Mouse (Mus musculus) right cerebral cortex, postnatal 4 days (tissue): ENCODE measurements around the gene Hspa4l.
"Not testable (repeated sequence)": the region's sequence is repeated elsewhere in the genome, so short reads cannot be mapped to it uniquely, and the experiment has no call there.

Experiments used
- DNase-seq: peaks from one replicate; pipeline ENCODE4 v3.0.0-alpha.2; 2022

Gene Hspa4l

DNA sequence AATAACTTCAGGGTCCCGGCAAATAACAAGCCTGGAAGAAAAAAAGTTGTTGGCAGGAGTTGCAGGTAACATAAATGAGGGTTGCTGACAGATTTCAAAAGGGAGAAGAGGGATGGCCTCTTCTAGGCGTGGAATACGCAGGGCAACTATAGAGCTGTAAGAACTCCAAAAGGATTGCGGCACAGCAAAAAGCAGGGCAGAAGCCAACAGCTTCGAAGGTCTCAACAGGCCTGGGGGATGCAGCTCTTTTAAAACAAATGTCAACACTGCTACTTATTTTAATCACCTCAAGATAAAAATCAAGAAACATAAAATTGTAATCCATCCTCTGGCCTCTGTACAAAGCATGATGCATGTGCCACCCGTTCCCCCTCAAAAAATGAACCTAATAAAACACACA lies 101.2 kb downstream of the Hspa4l start:
- not testable (repeated sequence) for DNase-seq
